Mouse (Mus musculus) ES-E14 (cell line): ENCODE data around the gene Rab1b.

Source experiments
- CHD2 ChIP-seq: IDR thresholded peaks from 2 replicates; pipeline ENCODE4 v1.6.1; 2014; ENCODE audit warnings: mild to moderate bottlenecking, low read depth, low read length, inconsistent platforms
- HCFC1 ChIP-seq: IDR thresholded peaks from 2 replicates; pipeline ENCODE4 v1.6.1; 2012; ENCODE audit warnings: low read length, inconsistent platforms, borderline replicate concordance; ENCODE audit not compliant: insufficient read depth
- MAFK ChIP-seq: IDR thresholded peaks from 2 replicates; pipeline ENCODE4 v1.6.1; 2014; ENCODE audit warnings: mild to moderate bottlenecking, low read depth, low read length, inconsistent platforms; ENCODE audit not compliant: insufficient read depth
- ZC3H11A ChIP-seq: IDR thresholded peaks from 2 replicates; pipeline ENCODE4 v1.6.1; 2012; ENCODE audit warnings: low read depth, mild to moderate bottlenecking, inconsistent platforms, low read length, borderline replicate concordance
- ZNF384 ChIP-seq: IDR thresholded peaks from 2 replicates; pipeline ENCODE4 v1.6.1; 2012; ENCODE audit warnings: low read depth, low read length, inconsistent platforms

- TF ChIP-seq CHD2: no peak
- TF ChIP-seq MAFK: no peak
- TF ChIP-seq ZNF384: no peak
- TF ChIP-seq ZC3H11A: no peak
- no peak for TF ChIP-seq HCFC1
These were observed 35.8 kb downstream of the Rab1b start for GRCm38 (mm10) chr19:5071077-5071476.
